Mouse (Mus musculus) myocyte (in vitro differentiated cells): ENCODE data around the gene Onecut3.

ENCODE experiments used
- CEBPB ChIP-seq: IDR thresholded peaks from 2 replicates; pipeline ENCODE4 v1.6.1; 2011; ENCODE audit warnings: mild to moderate bottlenecking, moderate library complexity; ENCODE audit not compliant: poor library complexity, insufficient read depth, severe bottlenecking
- E2F4 ChIP-seq: IDR thresholded peaks from one replicate; pipeline ENCODE4 v1.6.1; 2011; ENCODE audit warnings: mild to moderate bottlenecking, control low read depth, moderate library complexity; ENCODE audit not compliant: insufficient read depth
- MAX ChIP-seq: IDR thresholded peaks from one replicate; pipeline ENCODE4 v1.6.1; 2011; ENCODE audit warnings: low read depth, mild to moderate bottlenecking, control low read depth
- MYOD1 ChIP-seq, 3 experiments: IDR thresholded peaks; one replicate each; pipeline ENCODE4 v1.6.1; 2011; ENCODE audit warnings: control low read depth in 2 of 3, low read depth in 2 of 3, mild to moderate bottlenecking in 2 of 3, moderate library complexity in 1 of 3; ENCODE audit not compliant: insufficient read length in 2 of 3, control insufficient read depth in 1 of 3
- POLR2A ChIP-seq: IDR thresholded peaks from one replicate; pipeline ENCODE4 v1.6.1; 2011; ENCODE audit warnings: low read depth, mild to moderate bottlenecking, control low read depth, moderate library complexity; ENCODE audit not compliant: insufficient read length
- REST ChIP-seq: IDR thresholded peaks from one replicate; pipeline ENCODE4 v1.6.1; 2011; ENCODE audit warnings: mild to moderate bottlenecking, control low read depth, moderate library complexity; ENCODE audit not compliant: insufficient read depth, insufficient read length
- SRF ChIP-seq: IDR thresholded peaks from one replicate; pipeline ENCODE4 v1.6.1; 2011; ENCODE audit warnings: low read depth; ENCODE audit not compliant: control insufficient read depth, insufficient read length
- TCF12 ChIP-seq: IDR thresholded peaks from one replicate; pipeline ENCODE4 v1.6.1; 2011; ENCODE audit warnings: mild to moderate bottlenecking, control low read depth; ENCODE audit not compliant: poor library complexity, insufficient read depth, severe bottlenecking
- TCF3 ChIP-seq: IDR thresholded peaks from one replicate; pipeline ENCODE4 v1.6.1; 2011; ENCODE audit warnings: low read depth, control low read depth; ENCODE audit not compliant: insufficient read length
- USF1 ChIP-seq: IDR thresholded peaks from one replicate; pipeline ENCODE4 v1.6.1; 2011; ENCODE audit warnings: low read depth, mild to moderate bottlenecking, control low read depth, moderate library complexity

DNA sequence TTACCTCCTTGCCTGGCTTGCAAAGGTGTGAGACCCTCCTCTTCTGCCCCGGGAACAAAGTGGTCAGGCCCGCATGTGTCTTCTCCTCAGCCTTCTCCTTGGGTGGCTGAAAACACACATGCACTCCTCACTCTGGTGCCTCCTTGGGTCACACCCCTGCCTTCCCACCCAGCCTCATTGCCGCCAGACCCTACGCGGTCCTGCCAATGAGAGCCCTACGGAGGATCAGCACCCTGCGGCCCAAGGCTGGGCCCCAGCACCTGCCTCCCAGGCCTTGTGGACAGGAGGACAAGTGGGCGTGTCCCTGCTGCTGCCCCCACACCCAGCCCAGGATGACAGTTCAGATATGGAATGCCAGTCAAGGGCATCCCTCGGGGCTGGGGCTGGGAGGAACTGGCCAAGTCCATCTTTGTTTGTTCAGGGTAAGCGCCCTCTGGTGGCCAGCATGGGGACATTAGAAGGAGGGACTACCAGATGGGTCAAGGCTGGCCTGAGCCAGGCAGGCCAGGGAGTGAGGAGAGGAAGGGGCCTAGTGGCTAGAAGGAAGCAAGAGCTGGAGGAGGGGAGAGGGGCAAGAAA is 53.9 kb downstream of the Onecut3 start:
- TF ChIP-seq TCF12 (no peak), E2F4 (no peak), MAX (no peak), POLR2A (no peak), USF1 (no peak), TCF3 (no peak), CEBPB (no peak), REST (no peak), MYOD1 (IDR thresholded peaks at IDR 0.05; ENCODE audit: control insufficient read depth in 1 of 3, insufficient read length in 2 of 3, low read depth in 2 of 3) (no peak), SRF (no peak)
